Comparison of ENCODE assay signal across 8 mouse cellular contexts in the genomic region with DNA sequence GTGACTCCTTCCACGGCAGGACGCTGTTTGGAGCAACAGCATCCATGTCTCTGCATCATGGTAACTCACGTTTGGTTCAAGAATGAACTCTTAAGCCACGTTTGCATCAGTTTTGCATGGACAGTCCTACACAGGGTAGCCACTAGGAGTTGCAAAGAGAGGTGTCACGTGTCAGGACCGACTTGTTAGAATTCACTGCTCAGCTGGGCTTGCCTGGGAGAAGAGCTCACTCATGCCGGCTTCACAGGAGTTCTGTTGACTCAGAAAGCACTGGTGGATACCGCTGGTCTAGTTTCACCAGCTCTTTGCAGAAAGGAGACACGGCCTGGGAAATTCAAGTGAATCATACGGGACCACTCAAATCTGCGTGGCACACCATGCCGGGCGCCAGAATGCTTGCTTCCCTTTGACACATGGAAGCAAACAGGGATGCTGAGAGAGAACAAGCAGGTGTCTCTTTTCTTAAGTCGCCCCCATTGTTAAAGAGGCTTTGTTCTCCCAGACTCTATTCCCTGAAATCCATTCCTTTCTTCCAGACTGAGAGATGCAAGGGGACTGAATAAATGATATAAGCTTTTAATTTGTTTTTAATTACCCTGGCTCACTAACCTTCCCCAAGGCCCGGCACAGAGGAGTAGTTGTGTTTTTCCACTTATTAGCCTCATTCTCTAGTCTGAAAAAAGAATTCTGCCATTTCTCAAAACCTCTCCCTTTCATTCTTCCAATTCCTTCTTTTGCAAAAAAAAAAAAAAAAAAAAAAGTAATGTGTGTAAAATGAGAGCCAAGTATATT. TPM values are rescaled to one million over a fixed set of nuclear protein-coding genes. Genes with fewer than 3 reads are reported as not detected.
DNase-seq lines count a peak whose midpoint lies in the region; ATAC-seq and TF ChIP-seq lines count a peak whose summit lies in the region.

No protein-coding gene starts in this region.

- WGBS in heart, embryonic 13.5 days, result 47% methylated on average over 15 of the region's 15 CpGs
- WGBS in hindbrain, embryonic 12.5 days, result 18% methylated on average over 15 of the region's 15 CpGs
- 16% methylated on average over 15 of the region's 15 CpGs for WGBS in midbrain, postnatal 0 days

- H3K27me3 ChIP-seq in heart, embryonic 13.5 days (replicated peaks), result no peaks in the 10 kb centered on the region
- no peaks in the 10 kb centered on the region for H3K27me3 ChIP-seq in hindbrain, embryonic 12.5 days
- no peaks in the 10 kb centered on the region for H3K27me3 ChIP-seq in midbrain, postnatal 0 days (ENCODE audit: insufficient read depth, low read length)

- no peak for ATAC-seq in heart, embryonic 13.5 days (ENCODE audit: extremely low read depth, insufficient number of reproducible peaks, low FRiP score, low TSS enrichment)
- ATAC-seq in hindbrain, embryonic 12.5 days (ENCODE audit: low FRiP score), result peak; percentile 42; the same call in 1 of the 2 replicates
- ATAC-seq in midbrain, postnatal 0 days (ENCODE audit: low FRiP score), result peak; percentile 62; the same call in 1 of the 2 replicates

- H3K27ac ChIP-seq in heart, embryonic 13.5 days (replicated peaks), result peak overlapping the region; percentile 80
- H3K27ac ChIP-seq in hindbrain, embryonic 12.5 days, result peak overlapping the region; percentile 72
- H3K27ac ChIP-seq in midbrain, postnatal 0 days (ENCODE audit: low read depth, low read length), result peak overlapping the region; percentile 51; the same call in 1 of the 2 replicates

- TF ChIP-seq CTCF in midbrain, postnatal 0 days (IDR thresholded peaks at IDR 0.05), result peak; percentile 43; the same call in 1 of the 2 replicates

- no peak overlapping the region for H3K9ac ChIP-seq in heart, embryonic 13.5 days
- H3K9ac ChIP-seq in hindbrain, embryonic 12.5 days, result no peak overlapping the region
- H3K9ac ChIP-seq in midbrain, postnatal 0 days (replicated peaks; ENCODE audit: low read length, poor library complexity, severe bottlenecking), result no peak overlapping the region

- DNase-seq in heart, postnatal 4 days, result no peak
- DNase-seq in adipocyte (ENCODE audit: low spot score), result peak; percentile 38
- peak; percentile 54 for DNase-seq in midbrain, postnatal 0 days (ENCODE audit: low spot score)
- no peak for DNase-seq in layer of hippocampus, adult 9-11 months
- no peak for DNase-seq in urinary bladder, postnatal 36 days (ENCODE audit: low spot score in 2 of 2)
- no peak for DNase-seq in layer of hippocampus, postnatal 10 days (ENCODE audit: low spot score in 2 of 2)

- H3K36me3 ChIP-seq in heart, embryonic 13.5 days, result no peaks in the 10 kb centered on the region
- H3K36me3 ChIP-seq in hindbrain, embryonic 12.5 days, result no peaks in the 10 kb centered on the region
- H3K36me3 ChIP-seq in midbrain, postnatal 0 days (ENCODE audit: insufficient read depth, low read length), result no peaks in the 10 kb centered on the region

- H3K4me1 ChIP-seq in heart, embryonic 13.5 days, result peaks cover 39% of the 10 kb centered on the region
- H3K4me1 ChIP-seq in hindbrain, embryonic 12.5 days, result peaks cover 20% of the 10 kb centered on the region
- 0 out of 2 replicates have a peak, but pooled peaks cover 3% of the 10 kb centered on the region for H3K4me1 ChIP-seq in midbrain, postnatal 0 days (ENCODE audit: insufficient read depth, low read length)

- peaks cover 4% of the 10 kb centered on the region for H3K9me3 ChIP-seq in heart, embryonic 13.5 days
- H3K9me3 ChIP-seq in hindbrain, embryonic 12.5 days (replicated peaks), result no peaks in the 10 kb centered on the region
- no peaks in the 10 kb centered on the region for H3K9me3 ChIP-seq in midbrain, postnatal 0 days (ENCODE audit: low read length)

- H3K4me2 ChIP-seq in heart, embryonic 13.5 days, result no peak overlapping the region
- no peak overlapping the region for H3K4me2 ChIP-seq in hindbrain, embryonic 12.5 days (replicated peaks)
- H3K4me2 ChIP-seq in midbrain, postnatal 0 days (ENCODE audit: low read depth, low read length, poor library complexity, severe bottlenecking), result no peak overlapping the region

- no peak overlapping the region for H3K4me3 ChIP-seq in heart, embryonic 13.5 days
- H3K4me3 ChIP-seq in hindbrain, embryonic 12.5 days, result no peak overlapping the region
- H3K4me3 ChIP-seq in midbrain, postnatal 0 days (ENCODE audit: low read depth, low read length), result no peak overlapping the region

RNA-seq across cellular contexts. Expression of a gene that starts 55.9 kb away (rescaled TPM):
- 0.47 and 0.59 TPM in 2 replicates for polyA plus RNA-seq in heart, embryonic 13.5 days (2015; fragmentation: Nextera tagmentation; extraction: Ambion mirVana)
- under 1 TPM; 0.32 to 0.36 TPM for total RNA-seq in heart, postnatal 4 days (2021)
- polyA plus RNA-seq in hindbrain, embryonic 12.5 days (2016; fragmentation: Nextera tagmentation; extraction: Ambion mirVana), result 0.53 and 0.62 TPM in 2 replicates
- 0.14 and 0.99 TPM in 2 replicates for total RNA-seq in midbrain, postnatal 0 days (2014; rRNA removed)
- 0.49 and 0.52 TPM in 2 replicates for polyA plus RNA-seq in midbrain, postnatal 0 days (2015; fragmentation: Nextera tagmentation; extraction: Ambion mirVana)
- total RNA-seq in layer of hippocampus, postnatal 10 days (2021), result under 1 TPM; 0.54 to 0.57 TPM

Comparison
In these comparisons a context has a peak if more than half of its experiments do, and no peak if none do; other contexts are left out.
1. DNase-seq: peak in adipocyte (single experiment) and midbrain, postnatal 0 days (single experiment); none in heart, postnatal 4 days (single experiment), layer of hippocampus, adult 9-11 months (single experiment), urinary bladder, postnatal 36 days (0 of 2) and layer of hippocampus, postnatal 10 days (0 of 2).
2. Peak in every context shown above with its lines, with median percentiles within 50 percentile points of each other: H3K27ac ChIP-seq.